Mouse (Mus musculus): ENCODE results near the gene Slc5a5. TPM values are rescaled to one million over a fixed set of nuclear protein-coding genes. Genes with fewer than 3 reads are reported as not detected.

Slc5a5 gene
- polyA plus RNA-seq, 1 experiment: 16.0 TPM

GRCm38 (mm10) chr8:70924151-70924550, 31.6 kb upstream of the Slc5a5 start:
- TF ChIP-seq POLR2A (IDR thresholded peaks at IDR 0.05; ENCODE audit: extremely low read depth, insufficient read depth, low read length) (no peak), CTCF (IDR thresholded peaks at IDR 0.05; ENCODE audit: extremely low read depth, insufficient read depth, low read length) (no peak)
- Histone ChIP-seq H3K4me1 (ENCODE audit: control insufficient read depth, insufficient read depth, low read length) (peaks cover 3% of the 10 kb centered on the region), H3K4me3 (ENCODE audit: insufficient read depth, low read length) (no peak overlapping the region), H3K27ac (ENCODE audit: insufficient read depth, low read length) (no peak overlapping the region)

- TF ChIP-seq CTCF (IDR thresholded peaks at IDR 0.05; ENCODE audit: extremely low read depth, insufficient read depth, low read length) (no peak), POLR2A (IDR thresholded peaks at IDR 0.05; ENCODE audit: extremely low read depth, insufficient read depth, low read length) (no peak)
Measured at GRCm38 (mm10) chr8:70920049-70920922, 27.7 kb upstream of the Slc5a5 start.

GRCm38 (mm10) chr8:70914704-70915103, 22.1 kb upstream of the Slc5a5 start:
- Histone ChIP-seq H3K27ac (ENCODE audit: insufficient read depth, low read length) (no peak overlapping the region), H3K4me1 (ENCODE audit: control insufficient read depth, insufficient read depth, low read length) (no peaks in the 10 kb centered on the region), H3K4me3 (ENCODE audit: insufficient read depth, low read length) (no peak overlapping the region)
- TF ChIP-seq CTCF (IDR thresholded peaks at IDR 0.05; ENCODE audit: extremely low read depth, insufficient read depth, low read length) (no peak), POLR2A (IDR thresholded peaks at IDR 0.05; ENCODE audit: extremely low read depth, insufficient read depth, low read length) (no peak)

More at GRCm38 (mm10) chr8:70920049-70920922, 27.7 kb upstream of the Slc5a5 start:
- no peaks in the 10 kb centered on the region for H3K4me1 ChIP-seq (ENCODE audit: control insufficient read depth, insufficient read depth, low read length)
- H3K4me3 ChIP-seq (ENCODE audit: insufficient read depth, low read length): no peak overlapping the region
- H3K27ac ChIP-seq (ENCODE audit: insufficient read depth, low read length): no peak overlapping the region

- no peak overlapping the region for H3K27ac ChIP-seq (ENCODE audit: insufficient read depth, low read length)
- H3K4me3 ChIP-seq (ENCODE audit: insufficient read depth, low read length): no peak overlapping the region
- no peaks in the 10 kb centered on the region for H3K4me1 ChIP-seq (ENCODE audit: control insufficient read depth, insufficient read depth, low read length)
- TF ChIP-seq POLR2A (IDR thresholded peaks at IDR 0.05; ENCODE audit: extremely low read depth, insufficient read depth, low read length) (no peak), CTCF (IDR thresholded peaks at IDR 0.05; ENCODE audit: extremely low read depth, insufficient read depth, low read length) (no peak)
Measured at GRCm38 (mm10) chr8:70913523-70913922, 21.0 kb upstream of the Slc5a5 start.

- TF ChIP-seq CTCF (IDR thresholded peaks at IDR 0.05; ENCODE audit: extremely low read depth, insufficient read depth, low read length): no peak
- no peak for TF ChIP-seq POLR2A (IDR thresholded peaks at IDR 0.05; ENCODE audit: extremely low read depth, insufficient read depth, low read length)
- no peak overlapping the region for H3K27ac ChIP-seq (ENCODE audit: insufficient read depth, low read length)
- no peak overlapping the region for H3K4me3 ChIP-seq (ENCODE audit: insufficient read depth, low read length)
- H3K4me1 ChIP-seq (ENCODE audit: control insufficient read depth, insufficient read depth, low read length): no peaks in the 10 kb centered on the region
Measured at GRCm38 (mm10) chr8:70912955-70913354, 20.4 kb upstream of the Slc5a5 start.

- Histone ChIP-seq H3K4me3 (ENCODE audit: insufficient read depth, low read length) (no peak overlapping the region), H3K4me1 (ENCODE audit: control insufficient read depth, insufficient read depth, low read length) (peaks cover 3% of the 10 kb centered on the region; the same call in 1 of the 2 replicates), H3K27ac (ENCODE audit: insufficient read depth, low read length) (no peak overlapping the region)
- TF ChIP-seq POLR2A (IDR thresholded peaks at IDR 0.05; ENCODE audit: extremely low read depth, insufficient read depth, low read length) (no peak), CTCF (IDR thresholded peaks at IDR 0.05; ENCODE audit: extremely low read depth, insufficient read depth, low read length) (no peak)
Measured at GRCm38 (mm10) chr8:70911596-70911995, 19.0 kb upstream of the Slc5a5 start.

GRCm38 (mm10) chr8:70907518-70907917, 15.0 kb upstream of the Slc5a5 start:
- H3K4me1 ChIP-seq (ENCODE audit: control insufficient read depth, insufficient read depth, low read length): peaks cover 3% of the 10 kb centered on the region; the same call in 1 of the 2 replicates
- H3K4me3 ChIP-seq (ENCODE audit: insufficient read depth, low read length): no peak overlapping the region
- H3K27ac ChIP-seq (ENCODE audit: insufficient read depth, low read length): no peak overlapping the region
- TF ChIP-seq CTCF (IDR thresholded peaks at IDR 0.05; ENCODE audit: extremely low read depth, insufficient read depth, low read length) (no peak), POLR2A (IDR thresholded peaks at IDR 0.05; ENCODE audit: extremely low read depth, insufficient read depth, low read length) (no peak)

- no peak for TF ChIP-seq CTCF (IDR thresholded peaks at IDR 0.05; ENCODE audit: extremely low read depth, insufficient read depth, low read length)
- TF ChIP-seq POLR2A (IDR thresholded peaks at IDR 0.05; ENCODE audit: extremely low read depth, insufficient read depth, low read length): peak; percentile 68; the same call in 1 of the 2 replicates
- H3K27ac ChIP-seq (ENCODE audit: insufficient read depth, low read length): peak within 1 kb of the TSS; percentile 71
- peaks cover 3% of the 10 kb centered on the region; the same call in 1 of the 2 replicates for H3K4me1 ChIP-seq (ENCODE audit: control insufficient read depth, insufficient read depth, low read length)
- peak within 1 kb of the TSS; percentile 65 for H3K4me3 ChIP-seq (ENCODE audit: insufficient read depth, low read length)
Measured at GRCm38 (mm10) chr8:70905831-70906736, 13.5 kb upstream of the Slc5a5 start, which contains the start of gene Map1s. Gene Map1s (plus strand): TSS chr8:70905932.

GRCm38 (mm10) chr8:70905463-70905830, 12.9 kb upstream of the Slc5a5 start:
- TF ChIP-seq POLR2A (IDR thresholded peaks at IDR 0.05; ENCODE audit: extremely low read depth, insufficient read depth, low read length) (no peak), CTCF (IDR thresholded peaks at IDR 0.05; ENCODE audit: extremely low read depth, insufficient read depth, low read length) (no peak)
- 0 out of 2 replicates have a peak overlapping the region, but pooled peaks have one; percentile 4 for H3K27ac ChIP-seq (ENCODE audit: insufficient read depth, low read length)
- H3K4me1 ChIP-seq (ENCODE audit: control insufficient read depth, insufficient read depth, low read length): peaks cover 3% of the 10 kb centered on the region; the same call in 1 of the 2 replicates
- H3K4me3 ChIP-seq (ENCODE audit: insufficient read depth, low read length): peak overlapping the region; percentile 65

Data from cortical plate, adult 2 months (tissue).